Mouse (Mus musculus) macrophage (primary cell): Measurements from ENCODE around the gene Selenbp1. TPM values are rescaled to one million over a fixed set of nuclear protein-coding genes. Genes with fewer than 3 reads are reported as not detected.

Experiments used
- H3K27ac ChIP-seq: fragments of 350-480 bp; formaldehyde crosslinking; 2 replicates; pipeline ENCODE4 v1.9.0; 2021
- H3K36me3 ChIP-seq: fragments of 350-480 bp; formaldehyde crosslinking; 2 replicates; pipeline ENCODE4 v1.9.0; 2021; ENCODE audit errors: inconsistent target
- H3K4me3 ChIP-seq: fragments of 350-480 bp; formaldehyde crosslinking; 2 replicates; pipeline ENCODE4 v1.9.0; 2021; ENCODE audit errors: inconsistent target
- H3K79me2 ChIP-seq: fragments of 350-480 bp; formaldehyde crosslinking; 2 replicates; pipeline ENCODE4 v1.9.0; 2021; ENCODE audit errors: inconsistent target
- WGBS: methylation state at CpG from one replicate; pipeline ENCODE4 v1.1.7; 2026; ENCODE audit warnings: inconsistent platforms; ENCODE audit not compliant: missing documents; 5-methylcytosine and 5-hydroxymethylcytosine counted together
- polyA plus RNA-seq: library from polyadenylated mRNA; stranded (reverse); fragments of 250-400 nt; gene quantifications from 3 replicates; pipeline ENCODE4 v1.2.4, GENCODE M21; 2018; ENCODE audit warnings: inconsistent platforms

Selenbp1 gene
- polyA plus RNA-seq, 1 experiment from 2014 or later, result 12.8 TPM

DNA sequence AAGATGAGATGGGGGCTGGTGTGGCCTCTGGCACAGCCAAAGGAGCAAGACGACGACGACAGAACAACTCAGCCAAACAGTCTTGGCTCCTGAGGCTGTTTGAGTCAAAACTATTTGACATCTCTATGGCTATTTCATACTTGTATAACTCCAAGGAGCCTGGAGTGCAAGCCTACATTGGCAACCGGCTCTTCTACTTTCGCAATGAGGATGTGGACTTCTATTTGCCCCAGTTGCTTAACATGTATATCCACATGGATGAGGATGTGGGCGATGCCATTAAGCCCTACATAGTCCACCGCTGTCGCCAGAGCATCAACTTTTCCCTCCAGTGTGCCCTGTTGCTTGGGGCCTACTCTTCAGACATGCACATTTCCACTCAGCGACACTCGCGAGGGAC, 51.5 kb downstream of the Selenbp1 start:
- H3K4me3 ChIP-seq, result no peak overlapping the region
- peaks cover 94% of the 10 kb centered on the region for H3K79me2 ChIP-seq
- H3K36me3 ChIP-seq, result peaks cover 27% of the 10 kb centered on the region; the same call in 1 of the 2 replicates
- H3K27ac ChIP-seq, result no peak overlapping the region
- 80% methylated on average over 11 of the region's 11 CpGs for WGBS

- no peak overlapping the region for H3K4me3 ChIP-seq
- peaks cover 33% of the 10 kb centered on the region; the same call in 1 of the 2 replicates for H3K36me3 ChIP-seq
- WGBS, result 95% methylated on average over 2 of the region's 2 CpGs
- peaks cover 90% of the 10 kb centered on the region for H3K79me2 ChIP-seq
- H3K27ac ChIP-seq, result no peak overlapping the region
Observed at GRCm38 (mm10) chr3:94985513-94985912, 52.7 kb downstream of the Selenbp1 start.

- peaks cover 70% of the 10 kb centered on the region for H3K79me2 ChIP-seq
- peaks cover 32% of the 10 kb centered on the region; the same call in 1 of the 2 replicates for H3K36me3 ChIP-seq
- H3K4me3 ChIP-seq, result no peak overlapping the region
- H3K27ac ChIP-seq, result peak overlapping the region; percentile 58
Observed at GRCm38 (mm10) chr3:94987578-94987977, 54.7 kb downstream of the Selenbp1 start.

DNA sequence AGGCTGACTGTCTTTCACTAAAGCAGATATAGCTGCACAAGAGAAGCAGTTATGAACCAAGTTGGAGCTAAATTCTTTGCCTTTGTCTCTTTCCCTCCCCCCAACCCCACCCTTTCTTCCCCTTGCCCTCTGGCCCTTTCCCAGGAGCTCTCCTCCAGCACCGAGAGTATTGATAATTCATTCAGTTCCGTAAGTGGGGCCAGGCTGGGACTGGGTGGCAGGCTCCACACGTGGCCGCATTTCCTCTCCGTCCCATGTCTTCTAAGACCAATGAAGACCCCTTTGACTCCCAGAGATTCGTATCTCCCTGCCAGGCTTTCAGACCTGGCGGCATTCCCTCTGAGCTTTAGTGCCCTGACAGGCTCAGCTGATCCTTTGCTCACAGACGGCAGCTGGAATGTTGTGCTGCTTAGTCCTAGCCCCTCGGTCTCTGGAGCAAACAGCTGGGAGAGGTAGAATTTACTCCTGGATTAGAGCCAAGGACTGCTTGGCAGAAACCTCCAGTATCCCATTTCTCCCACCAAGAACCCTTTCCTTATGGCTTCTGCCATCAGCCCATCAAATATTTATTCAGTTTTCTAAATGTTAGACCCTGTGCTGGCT, 56.4 kb downstream of the Selenbp1 start:
- Histone ChIP-seq H3K27ac (no peak overlapping the region), H3K79me2 (peaks cover 54% of the 10 kb centered on the region), H3K36me3 (peaks cover 26% of the 10 kb centered on the region; the same call in 1 of the 2 replicates), H3K4me3 (no peak overlapping the region)
- 98% methylated on average over 9 of the region's 9 CpGs for WGBS

Other genes starting within 250 kb of the Selenbp1 start
- gene Selenbp2, start 239.5 kb upstream of the Selenbp1 start, polyA plus RNA-seq, result 0.93 to 2.1 TPM (median 1.4 TPM) in 3 replicates
- 0.03 to 0.19 TPM (median 0.04 TPM) in 3 replicates for gene Cgn, start 146.6 kb upstream of the Selenbp1 start, polyA plus RNA-seq
- 7.9 to 13.2 TPM (median 9.2 TPM) in 3 replicates for gene Pogz, start 95.5 kb upstream of the Selenbp1 start, polyA plus RNA-seq
- gene Psmb4, start 46.1 kb upstream of the Selenbp1 start, polyA plus RNA-seq, result 61.3 to 218 TPM (median 156 TPM) in 3 replicates
- 5.6 to 8.0 TPM (median 7.2 TPM) in 3 replicates for gene Rfx5, start 21.0 kb downstream of the Selenbp1 start, polyA plus RNA-seq
- 39.8 to 61.5 TPM (median 51.3 TPM) in 3 replicates for gene Pi4kb, start 41.7 kb downstream of the Selenbp1 start, polyA plus RNA-seq
- 8.3 to 8.9 TPM (median 8.9 TPM) in 3 replicates for gene Zfp687, start 82.4 kb downstream of the Selenbp1 start, polyA plus RNA-seq
- 102 to 143 TPM (median 138 TPM) in 3 replicates for gene Psmd4, start 109.6 kb downstream of the Selenbp1 start, polyA plus RNA-seq
- gene Pip5k1a, start 173.9 kb downstream of the Selenbp1 start, polyA plus RNA-seq, result 16.2 to 19.1 TPM (median 17.0 TPM) in 3 replicates
- gene Vps72, start 178.0 kb downstream of the Selenbp1 start, polyA plus RNA-seq, result 43.0 to 54.7 TPM (median 43.9 TPM) in 3 replicates
- gene Tmod4, start 191.4 kb downstream of the Selenbp1 start, polyA plus RNA-seq, result not detected in 3 replicates
- gene Scnm1, start 201.0 kb downstream of the Selenbp1 start, polyA plus RNA-seq, result 24.9 to 62.9 TPM (median 34.6 TPM) in 3 replicates
- 3.6 to 5.0 TPM (median 5.0 TPM) in 3 replicates for gene Lysmd1, start 201.0 kb downstream of the Selenbp1 start, polyA plus RNA-seq
- 63.7 to 188 TPM (median 64.6 TPM) in 3 replicates for gene Tnfaip8l2, start 209.3 kb downstream of the Selenbp1 start, polyA plus RNA-seq
- 0.09 to 0.48 TPM in 2 of 3 replicates, not detected in the other for gene Sema6c, start 227.4 kb downstream of the Selenbp1 start, polyA plus RNA-seq